Mouse (Mus musculus) neutrophil, adult 5-6 weeks (primary cell): ENCODE results near the gene Prl8a9. TPM values are rescaled to one million over a fixed set of nuclear protein-coding genes. Genes with fewer than 3 reads are reported as not detected.

Experiments used
- ATAC-seq: fragments of 151-379, 151-347 bp; 2 replicates; pipeline ENCODE4 v1.8.0; 2017; ENCODE audit warnings: mild to moderate bottlenecking, moderate TSS enrichment; ENCODE audit not compliant: insufficient number of reproducible peaks, poor library complexity, low FRiP score, severe bottlenecking; ENCODE audit errors: extremely low read depth
- total RNA-seq: library from RNA; stranded (forward); fragments of 200-1000 nt; gene quantifications from 2 replicates; pipeline ENCODE4 v1.2.3, GENCODE M21; 2017

Prl8a9 gene
- total RNA-seq, result not detected in 2 replicates

DNA sequence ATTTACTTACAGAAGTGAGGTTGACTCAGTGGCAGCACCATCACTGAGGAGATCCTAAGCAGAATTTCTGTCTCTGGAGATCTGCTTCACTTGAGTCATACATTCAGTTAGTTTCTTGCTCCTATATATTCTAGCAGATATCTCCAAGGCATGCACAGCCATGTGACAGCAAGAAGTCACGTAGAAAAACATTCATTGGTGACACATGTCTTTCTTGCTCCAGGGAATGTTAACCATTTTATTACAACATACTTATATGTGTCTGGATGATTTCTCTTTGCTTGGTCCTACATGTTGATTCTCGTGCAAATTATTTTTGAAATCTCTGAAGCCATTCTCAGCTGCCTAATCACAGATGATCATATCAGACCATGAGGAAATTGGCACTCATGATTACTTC lies at the start of gene Prl8a9:
Gene Prl8a9 (minus strand): TSS at position 101 of the 400 bp plus-strand sequence.
- ATAC-seq, result no peak

DNA sequence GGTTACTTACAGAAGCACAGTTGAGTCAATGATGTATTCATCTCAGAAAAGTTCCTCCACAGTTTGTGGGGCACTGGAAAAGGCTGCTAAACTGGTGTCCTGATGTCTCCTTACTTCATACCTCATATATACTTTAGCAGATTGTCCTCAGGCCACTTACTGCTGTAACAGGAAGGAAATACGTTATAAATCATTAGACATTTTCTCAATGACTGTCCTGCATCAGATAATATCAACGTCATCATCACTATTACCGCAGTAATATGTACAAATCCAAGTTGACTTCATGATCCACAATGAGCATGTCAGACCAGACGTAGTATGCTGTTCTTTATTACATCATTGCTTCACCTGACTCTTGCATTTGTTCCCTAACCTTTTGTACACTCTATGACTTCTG lies 46.1 kb upstream of the Prl8a9 start, which contains the start of gene Prl7b1:
Gene Prl7b1 (minus strand): TSS at position 101 of the 400 bp plus-strand sequence.
- no peak for ATAC-seq

DNA sequence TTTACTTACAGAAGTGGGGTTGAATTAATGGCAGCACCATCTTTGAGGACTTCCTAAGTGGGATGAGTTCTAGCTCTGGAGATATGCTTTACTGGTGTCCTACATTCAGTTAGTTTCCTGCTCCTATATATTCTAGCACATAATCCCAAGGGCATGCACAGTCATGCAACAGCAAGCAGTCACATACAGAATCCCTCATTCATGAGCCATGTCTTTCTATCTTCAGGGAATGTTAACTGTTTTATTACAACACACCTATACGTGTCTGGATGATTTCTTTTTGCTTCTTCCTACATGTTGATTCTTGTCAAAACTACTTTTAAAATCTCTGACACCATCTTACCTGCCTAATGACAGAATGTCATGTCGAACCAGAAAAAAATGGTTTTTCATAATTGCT lies 17.7 kb upstream of the Prl8a9 start, which contains the start of gene Prl8a1:
Gene Prl8a1 (minus strand): TSS at position 101 of the 400 bp plus-strand sequence.
- ATAC-seq, result no peak

DNA sequence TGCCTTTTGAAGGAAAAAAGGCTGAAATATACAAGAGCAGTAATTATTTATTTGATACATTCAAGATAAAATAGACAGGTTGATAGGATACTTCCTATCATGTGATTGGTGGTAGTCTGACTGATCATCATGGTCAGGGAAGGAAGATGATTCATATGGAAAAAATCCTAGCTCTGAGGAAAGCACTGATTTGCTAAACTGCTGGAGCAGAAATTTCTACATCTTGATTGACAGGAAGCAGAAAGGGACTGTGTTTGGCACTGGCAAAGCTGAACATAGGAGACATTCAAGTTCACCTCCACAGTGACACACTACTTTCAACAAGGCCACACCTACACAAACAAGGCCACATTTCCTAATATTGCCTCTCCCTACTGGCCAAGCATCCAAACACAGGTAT lies 11.1 kb downstream of the Prl8a9 start:
- no peak for ATAC-seq

DNA sequence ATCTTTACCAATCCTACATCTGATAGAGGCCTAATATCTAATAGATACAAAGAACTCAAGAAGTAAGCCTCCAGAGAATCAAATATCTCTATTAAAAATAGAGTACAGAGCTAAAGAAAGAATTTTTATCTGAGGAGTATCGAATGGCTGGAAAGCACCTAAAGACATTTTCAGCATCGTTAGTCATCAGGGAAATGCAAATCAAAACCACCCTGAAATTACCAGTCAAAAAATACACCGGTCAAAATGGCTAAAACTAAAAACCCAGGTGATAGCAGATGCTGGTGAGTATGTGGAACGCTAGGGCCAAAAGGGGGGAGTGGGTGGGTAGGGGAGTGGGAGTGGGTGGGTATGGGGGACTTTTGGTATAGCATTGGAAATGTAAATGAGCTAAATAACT lies 41.2 kb downstream of the Prl8a9 start:
- ATAC-seq, result no peak

DNA sequence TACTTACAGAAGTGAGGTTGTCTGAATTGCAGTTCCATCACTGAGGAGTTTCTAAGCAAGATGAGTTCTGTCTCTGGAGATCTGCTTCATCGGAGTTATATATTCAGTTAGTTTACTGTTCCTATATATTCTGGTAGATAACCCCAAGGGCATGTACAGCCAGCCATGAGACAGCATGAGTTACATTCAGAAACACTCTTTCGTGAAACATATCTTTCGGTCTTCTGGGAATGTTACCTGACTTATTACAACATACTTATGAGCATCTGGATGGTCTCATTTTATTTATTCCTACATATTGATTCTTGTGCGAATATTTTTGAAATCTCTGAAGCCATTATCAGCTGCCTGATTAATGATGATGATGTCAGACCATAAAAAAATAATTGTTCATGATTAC lies 51.3 kb downstream of the Prl8a9 start, which contains the start of gene Prl8a8:
Gene Prl8a8 (minus strand): TSS at position 101 of the 400 bp plus-strand sequence.
- ATAC-seq, result no peak

Other genes starting within 250 kb of the Prl8a9 start
- not detected in 2 replicates for gene Prl8a2, start 218.9 kb downstream of the Prl8a9 start, total RNA-seq
- gene Prl2b1, start 173.8 kb downstream of the Prl8a9 start, total RNA-seq, result not detected in 2 replicates
- gene Prl8a6, start 125.9 kb downstream of the Prl8a9 start, total RNA-seq, result not detected in 2 replicates
- not detected in 2 replicates for gene Prl8a8, start 51.4 kb downstream of the Prl8a9 start, total RNA-seq
- not detected in 2 replicates for gene Prl8a1, start 17.6 kb upstream of the Prl8a9 start, total RNA-seq
- not detected in 2 replicates for gene Prl7b1, start 46.0 kb upstream of the Prl8a9 start, total RNA-seq
- 0.86 TPM in 1 of 2 replicates, not detected in the other for gene Prl7a1, start 77.9 kb upstream of the Prl8a9 start, total RNA-seq
- gene Prl7a2, start 103.4 kb upstream of the Prl8a9 start, total RNA-seq, result not detected in 2 replicates
- gene Prl7d1, start 152.1 kb upstream of the Prl8a9 start, total RNA-seq, result not detected in 2 replicates
- gene Prl7c1, start 216.2 kb upstream of the Prl8a9 start, total RNA-seq, result not detected in 2 replicates
- not detected in 2 replicates for gene Prl2a1, start 237.0 kb upstream of the Prl8a9 start, total RNA-seq